In the genomic region with DNA sequence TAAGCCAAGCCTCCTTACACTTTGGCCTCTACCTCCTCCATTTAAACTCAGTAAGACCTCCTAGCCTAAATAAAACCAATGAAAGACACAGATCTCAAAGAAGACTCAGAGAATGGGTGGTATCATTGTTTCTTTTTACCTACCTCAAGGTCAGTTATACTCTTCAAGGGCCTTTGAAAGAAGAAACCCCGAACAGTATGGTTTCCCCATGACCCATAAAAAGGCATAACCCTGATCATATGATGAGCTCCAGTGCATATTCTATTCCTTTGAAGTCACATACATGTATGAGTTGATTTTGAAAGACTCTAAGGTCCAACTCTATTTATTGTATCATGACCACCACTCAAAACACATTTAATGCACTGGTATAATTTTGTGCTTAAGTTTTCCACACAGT, we compare ENCODE assay signal across 8 mouse cellular contexts. TPM values are rescaled to one million over a fixed set of nuclear protein-coding genes. Genes with fewer than 3 reads are reported as not detected.
DNase-seq lines count a peak whose midpoint lies in the region; ATAC-seq and TF ChIP-seq lines count a peak whose summit lies in the region.

A gene (plus strand): TSS at position 301 of the 400 bp plus-strand sequence.

- no peaks in the 10 kb centered on the region for H3K36me3 ChIP-seq in thymus, adult 2 months (ENCODE audit: control insufficient read depth, insufficient read depth, low read length)
- no peaks in the 10 kb centered on the region for H3K36me3 ChIP-seq in forebrain, embryonic 11.5 days (ENCODE audit: control insufficient read depth, insufficient read depth, low read length)
- no peaks in the 10 kb centered on the region for H3K36me3 ChIP-seq in hindbrain, embryonic 12.5 days
- no peaks in the 10 kb centered on the region for H3K36me3 ChIP-seq in liver, postnatal 0 days (replicated peaks; ENCODE audit: insufficient read depth, low read length)

- H3K4me2 ChIP-seq in forebrain, embryonic 11.5 days (ENCODE audit: low read depth, low read length, severe bottlenecking) = peak within 1 kb of the TSS; percentile 56
- peak within 1 kb of the TSS; percentile 77 for H3K4me2 ChIP-seq in hindbrain, embryonic 12.5 days (replicated peaks)
- H3K4me2 ChIP-seq in liver, postnatal 0 days (ENCODE audit: low read depth, low read length) = peak within 1 kb of the TSS; percentile 80

- H3K27me3 ChIP-seq in thymus, adult 2 months (ENCODE audit: control insufficient read depth, insufficient read depth, low read length) = peaks cover 18% of the 10 kb centered on the region
- H3K27me3 ChIP-seq in forebrain, embryonic 11.5 days (ENCODE audit: control insufficient read depth, insufficient read depth, low read length) = peaks cover 3% of the 10 kb centered on the region; the same call in 1 of the 2 replicates
- peaks cover 11% of the 10 kb centered on the region for H3K27me3 ChIP-seq in hindbrain, embryonic 12.5 days
- no peaks in the 10 kb centered on the region for H3K27me3 ChIP-seq in liver, postnatal 0 days (ENCODE audit: insufficient read depth, low read length)

- TF ChIP-seq POLR2A in thymus, adult 2 months (IDR thresholded peaks at IDR 0.05; ENCODE audit: control insufficient read depth, extremely low read depth, insufficient read depth, low read length, poor library complexity) = no peak

- no peak for TF ChIP-seq EP300 in liver, postnatal 0 days (IDR thresholded peaks at IDR 0.05; ENCODE audit: low read depth)

- no peak within 1 kb of the TSS for H3K27ac ChIP-seq in thymus, adult 2 months (ENCODE audit: control insufficient read depth, insufficient read depth, low read length)
- H3K27ac ChIP-seq in forebrain, embryonic 11.5 days (ENCODE audit: low read depth, low read length) = no peak within 1 kb of the TSS
- H3K27ac ChIP-seq in hindbrain, embryonic 12.5 days = peak within 1 kb of the TSS; percentile 66
- peak within 1 kb of the TSS; percentile 94 for H3K27ac ChIP-seq in liver, postnatal 0 days (ENCODE audit: low read depth)

- H3K9ac ChIP-seq in forebrain, embryonic 11.5 days (ENCODE audit: low read length) = peak within 1 kb of the TSS; percentile 53
- peak within 1 kb of the TSS; percentile 74 for H3K9ac ChIP-seq in hindbrain, embryonic 12.5 days
- H3K9ac ChIP-seq in liver, postnatal 0 days (replicated peaks) = peak within 1 kb of the TSS; percentile 97

- no peak for TF ChIP-seq CTCF in thymus, adult 2 months (IDR thresholded peaks at IDR 0.05; ENCODE audit: borderline replicate concordance, control insufficient read depth, extremely low read depth, insufficient read depth, low read length, poor library complexity)
- no peak for TF ChIP-seq CTCF in liver, postnatal 0 days (IDR thresholded peaks at IDR 0.05; ENCODE audit: low read depth)

- ATAC-seq in forebrain, embryonic 11.5 days (replicated peaks; ENCODE audit: low FRiP score) = no peak
- ATAC-seq in hindbrain, embryonic 12.5 days (ENCODE audit: low FRiP score) = no peak
- no peak for ATAC-seq in liver, postnatal 0 days

- no peaks in the 10 kb centered on the region for H3K9me3 ChIP-seq in forebrain, embryonic 11.5 days (ENCODE audit: control insufficient read depth, low read length)
- no peaks in the 10 kb centered on the region for H3K9me3 ChIP-seq in hindbrain, embryonic 12.5 days (replicated peaks)
- no peaks in the 10 kb centered on the region for H3K9me3 ChIP-seq in liver, postnatal 0 days (ENCODE audit: low read length)

- H3K4me3 ChIP-seq in thymus, adult 2 months (ENCODE audit: control insufficient read depth, insufficient read depth, low read length) = peak within 1 kb of the TSS; percentile 59
- peak within 1 kb of the TSS; percentile 70 for H3K4me3 ChIP-seq in forebrain, embryonic 11.5 days (ENCODE audit: low read depth, low read length)
- peak within 1 kb of the TSS; percentile 83 for H3K4me3 ChIP-seq in hindbrain, embryonic 12.5 days
- peak within 1 kb of the TSS; percentile 96 for H3K4me3 ChIP-seq in liver, postnatal 0 days (ENCODE audit: low read depth, low read length)

- WGBS in thymus, adult 2 months = 100% methylated on average over 1 of the region's 1 CpGs
- WGBS in forebrain, embryonic 11.5 days = 100% methylated on average over 1 of the region's 1 CpGs
- 90% methylated on average over 1 of the region's 1 CpGs for WGBS in hindbrain, embryonic 12.5 days
- WGBS in liver, postnatal 0 days (ENCODE audit: insufficient replicate concordance) = 91% methylated on average over 1 of the region's 1 CpGs

- H3K4me1 ChIP-seq in thymus, adult 2 months (replicated peaks; ENCODE audit: control insufficient read depth, insufficient read depth, low read length) = peaks cover 16% of the 10 kb centered on the region
- no peaks in the 10 kb centered on the region; the same call in 1 of the 2 replicates for H3K4me1 ChIP-seq in forebrain, embryonic 11.5 days (replicated peaks; ENCODE audit: control insufficient read depth, insufficient read depth, low read length)
- H3K4me1 ChIP-seq in hindbrain, embryonic 12.5 days = peaks cover 11% of the 10 kb centered on the region
- H3K4me1 ChIP-seq in liver, postnatal 0 days (ENCODE audit: insufficient read depth) = peaks cover 7% of the 10 kb centered on the region

- DNase-seq in thymus, adult 2 months = no peak
- no peak for DNase-seq in thymus, adult 18-20 months
- no peak for DNase-seq in forebrain, embryonic 11.5 days (ENCODE audit: low spot score)
- no peak for DNase-seq in liver, postnatal 0 days
- DNase-seq in retina, embryonic 14.5 days (ENCODE audit: low spot score) = no peak
- no peak for DNase-seq in urinary bladder, postnatal 4 days (ENCODE audit: low spot score in 2 of 2)
- DNase-seq in yolk sac, embryonic 10.5 days (ENCODE audit: low spot score) = no peak

RNA-seq across cellular contexts. Expression of the gene that starts here (rescaled TPM):
- 2.0 and 2.2 TPM in 2 replicates for polyA plus RNA-seq in thymus, adult 2 months (2012; rRNA removed)
- polyA plus RNA-seq in forebrain, embryonic 11.5 days (2014; fragmentation: Nextera tagmentation; extraction: Ambion mirVana) = 3.3 and 3.5 TPM in 2 replicates
- 7.8 and 8.4 TPM in 2 replicates for polyA plus RNA-seq in hindbrain, embryonic 12.5 days (2016; fragmentation: Nextera tagmentation; extraction: Ambion mirVana)
- 12.1 and 13.7 TPM in 2 replicates for polyA plus RNA-seq in liver, postnatal 0 days (2015; fragmentation: Nextera tagmentation; extraction: Ambion mirVana)

Comparison
In these comparisons a context has a peak if more than half of its experiments do, and no peak if none do; other contexts are left out.
1. H3K27ac ChIP-seq: peak in hindbrain, embryonic 12.5 days (single experiment) and liver, postnatal 0 days (single experiment); none in thymus, adult 2 months (single experiment) and forebrain, embryonic 11.5 days (single experiment).
2. Peak in every context shown above with its lines, with median percentiles within 50 percentile points of each other: H3K4me3 ChIP-seq, H3K4me2 ChIP-seq and H3K9ac ChIP-seq.